Mouse (Mus musculus) embryonic facial prominence, embryonic 10.5 days (tissue): ENCODE measurements at regions not wholly inside any gene's neighbourhood (a gene's known extent, or its start where the extent isn't known, plus 50 kb on each side); places are given as distances from the start of the nearest gene placed in this dataset.

Experiments used
- DNase-seq: peaks from one replicate; pipeline ENCODE4 v3.0.0-alpha.2; 2017; ENCODE audit warnings: low spot score
- H3K27ac ChIP-seq: fragments of 300-500 bp; sonication (generic); replicated peaks from 2 replicates; pipeline ENCODE4 v1.5.1; 2016; ENCODE audit warnings: mild to moderate bottlenecking
- H3K27me3 ChIP-seq: fragments of 300-500 bp; sonication (generic); replicated peaks from 2 replicates; pipeline ENCODE4 v1.6.1; 2016; ENCODE audit warnings: low read depth, mild to moderate bottlenecking; ENCODE audit not compliant: poor library complexity, severe bottlenecking
- H3K36me3 ChIP-seq: fragments of 300-500 bp; sonication (generic); replicated peaks from 2 replicates; pipeline ENCODE4 v1.6.1; 2016; ENCODE audit warnings: mild to moderate bottlenecking, moderate library complexity
- H3K4me1 ChIP-seq: fragments of 300-500 bp; sonication (generic); 2 replicates; pipeline ENCODE4 v1.6.1; 2016
- H3K4me3 ChIP-seq: fragments of 300-500 bp; sonication (generic); 2 replicates; pipeline ENCODE4 v1.5.1; 2016; ENCODE audit warnings: mild to moderate bottlenecking, moderate library complexity
- H3K9me3 ChIP-seq: fragments of 300-500 bp; sonication (generic); 2 replicates; pipeline ENCODE4 v1.6.1; 2016; ENCODE audit warnings: mild to moderate bottlenecking
- WGBS: fragments of 180-500 bp; shearing (Covaris S2); methylation state at CpG from one replicate; pipeline ENCODE4 v1.1.7; 2016; 5-methylcytosine and 5-hydroxymethylcytosine counted together

DNA sequence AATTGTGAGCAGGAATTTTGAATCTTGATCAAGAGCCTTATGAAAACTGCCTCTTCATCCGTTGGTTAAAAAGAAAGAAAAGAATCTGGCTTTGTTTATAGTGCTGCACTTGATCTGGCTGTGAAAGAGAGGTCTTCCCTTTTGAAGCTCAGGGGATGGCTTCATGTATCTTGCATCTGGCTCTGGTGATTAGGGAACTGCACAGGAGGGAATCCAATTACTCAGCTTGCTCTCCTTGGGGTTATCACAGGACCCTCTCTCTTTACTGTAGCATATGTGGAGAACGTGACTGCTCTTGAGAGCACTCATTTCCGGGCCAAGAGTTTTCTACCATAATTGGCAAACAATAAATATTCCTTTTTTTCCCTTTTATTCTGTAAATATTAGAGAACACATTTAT is 116.6 kb upstream of the Robo2 start:
- H3K27me3 ChIP-seq = no peaks in the 10 kb centered on the region
- H3K36me3 ChIP-seq = no peaks in the 10 kb centered on the region
- H3K9me3 ChIP-seq = no peaks in the 10 kb centered on the region
- no peak for DNase-seq
- H3K4me1 ChIP-seq = 0 out of 2 replicates have a peak, but pooled peaks cover 3% of the 10 kb centered on the region
- H3K4me3 ChIP-seq = no peak overlapping the region
- 26% methylated on average over 3 of the region's 3 CpGs for WGBS
- H3K27ac ChIP-seq = no peak overlapping the region

DNA sequence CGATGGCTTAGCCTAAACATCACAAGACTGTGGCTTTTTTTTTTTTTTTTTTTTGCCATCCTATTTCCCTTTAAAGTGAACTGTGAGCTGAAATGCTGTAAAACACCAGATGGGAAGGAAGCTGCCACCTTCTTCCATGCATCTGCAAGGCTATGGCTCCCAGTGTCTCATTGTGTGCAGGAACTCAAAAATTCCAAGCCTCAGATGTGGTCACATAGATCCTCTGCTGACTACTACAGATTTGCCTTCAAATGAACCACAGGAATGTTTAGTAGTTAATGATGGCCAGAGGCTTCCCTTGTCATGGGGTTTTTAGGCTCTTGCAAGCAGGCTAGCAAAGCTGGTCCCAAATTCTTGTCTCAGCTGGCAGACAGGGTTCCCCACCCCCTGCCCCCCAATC is 114.9 kb upstream of the Robo2 start:
- Histone ChIP-seq H3K9me3 (no peaks in the 10 kb centered on the region), H3K36me3 (no peaks in the 10 kb centered on the region), H3K27me3 (no peaks in the 10 kb centered on the region), H3K4me3 (no peak overlapping the region), H3K4me1 (0 out of 2 replicates have a peak, but pooled peaks cover 3% of the 10 kb centered on the region), H3K27ac (no peak overlapping the region)
- 51% methylated on average over 1 of the region's 1 CpGs for WGBS
- peak; percentile 29 for DNase-seq

DNA sequence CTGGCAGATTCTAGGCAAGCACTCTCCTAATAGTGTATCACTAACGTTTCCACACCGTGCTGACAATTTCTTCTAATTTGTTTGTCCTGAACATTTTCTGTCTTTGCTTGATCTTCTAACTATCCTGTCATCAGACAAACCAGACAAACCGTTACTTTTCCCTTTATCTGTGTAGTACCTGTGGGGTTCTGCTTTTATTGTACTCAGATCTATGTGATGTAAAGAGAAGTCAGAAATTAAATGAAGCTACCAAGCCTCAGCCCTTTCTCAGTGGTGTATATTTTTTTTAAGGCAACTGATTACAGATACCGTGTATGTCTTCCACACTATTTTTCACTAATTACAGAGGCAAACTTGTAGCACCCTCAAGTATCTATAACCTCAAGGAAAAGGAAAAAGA is 108.9 kb upstream of the Robo2 start:
- H3K9me3 ChIP-seq = no peaks in the 10 kb centered on the region
- H3K27me3 ChIP-seq = no peaks in the 10 kb centered on the region
- H3K36me3 ChIP-seq = no peaks in the 10 kb centered on the region
- DNase-seq = no peak
- no peaks in the 10 kb centered on the region for H3K4me1 ChIP-seq
- no peak overlapping the region for H3K27ac ChIP-seq
- WGBS = 85% methylated on average over 4 of the region's 4 CpGs
- H3K4me3 ChIP-seq = no peak overlapping the region

- Histone ChIP-seq H3K4me1 (peaks cover 5% of the 10 kb centered on the region), H3K36me3 (no peaks in the 10 kb centered on the region), H3K27me3 (no peaks in the 10 kb centered on the region), H3K27ac (no peak overlapping the region), H3K9me3 (no peaks in the 10 kb centered on the region), H3K4me3 (no peak overlapping the region)
- WGBS = 96% methylated on average over 1 of the region's 1 CpGs
- DNase-seq = no peak
Observed at GRCm38 (mm10) chr16:74517888-74518287, 106.3 kb upstream of the Robo2 start.

DNA sequence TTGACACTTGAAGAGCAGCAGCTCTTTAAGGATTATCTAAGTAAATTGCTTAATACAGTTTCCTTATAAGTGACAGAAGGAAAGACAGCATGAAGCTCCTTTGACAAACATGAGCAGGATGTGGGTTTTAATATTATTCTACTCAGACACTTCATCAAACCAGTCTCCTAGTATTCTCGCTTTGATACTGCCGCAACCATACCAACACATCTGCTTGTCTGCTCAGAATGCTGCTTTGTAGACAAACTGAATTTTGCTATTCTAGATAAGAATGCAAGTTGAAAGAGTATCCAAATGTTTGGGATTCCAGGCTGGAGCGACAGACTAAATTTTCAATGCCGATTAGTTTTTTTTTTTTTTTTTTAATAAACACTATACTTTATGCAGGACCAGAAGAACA is 105.7 kb upstream of the Robo2 start:
- Histone ChIP-seq H3K4me3 (no peak overlapping the region), H3K4me1 (peaks cover 5% of the 10 kb centered on the region), H3K36me3 (no peaks in the 10 kb centered on the region), H3K27ac (no peak overlapping the region), H3K27me3 (no peaks in the 10 kb centered on the region), H3K9me3 (no peaks in the 10 kb centered on the region)
- 89% methylated on average over 4 of the region's 4 CpGs for WGBS
- no peak for DNase-seq

GRCm38 (mm10) chr16:74514481-74514880 is 102.9 kb upstream of the Robo2 start:
- Histone ChIP-seq H3K27ac (no peak overlapping the region), H3K27me3 (no peaks in the 10 kb centered on the region), H3K4me1 (peaks cover 5% of the 10 kb centered on the region), H3K36me3 (no peaks in the 10 kb centered on the region), H3K4me3 (no peak overlapping the region), H3K9me3 (no peaks in the 10 kb centered on the region)
- no peak for DNase-seq
- 46% methylated on average over 4 of the region's 4 CpGs for WGBS

- Histone ChIP-seq H3K4me1 (peaks cover 5% of the 10 kb centered on the region), H3K27me3 (no peaks in the 10 kb centered on the region), H3K4me3 (no peak overlapping the region), H3K27ac (no peak overlapping the region), H3K9me3 (no peaks in the 10 kb centered on the region), H3K36me3 (no peaks in the 10 kb centered on the region)
- DNase-seq = no peak
- WGBS = 95% methylated on average over 1 of the region's 1 CpGs
Observed at GRCm38 (mm10) chr16:74510383-74510782, 98.8 kb upstream of the Robo2 start.

- Histone ChIP-seq H3K27ac (no peak overlapping the region), H3K36me3 (no peaks in the 10 kb centered on the region), H3K4me3 (no peak overlapping the region), H3K9me3 (no peaks in the 10 kb centered on the region), H3K27me3 (no peaks in the 10 kb centered on the region), H3K4me1 (peaks cover 3% of the 10 kb centered on the region)
- 90% methylated on average over 2 of the region's 2 CpGs for WGBS
- no peak for DNase-seq
Observed at GRCm38 (mm10) chr16:74509489-74509888, 97.9 kb upstream of the Robo2 start.

GRCm38 (mm10) chr16:74506719-74507118 is 95.1 kb upstream of the Robo2 start:
- Histone ChIP-seq H3K27ac (no peak overlapping the region), H3K36me3 (no peaks in the 10 kb centered on the region), H3K9me3 (no peaks in the 10 kb centered on the region), H3K4me1 (no peaks in the 10 kb centered on the region), H3K4me3 (no peak overlapping the region), H3K27me3 (no peaks in the 10 kb centered on the region)
- DNase-seq = no peak

DNA sequence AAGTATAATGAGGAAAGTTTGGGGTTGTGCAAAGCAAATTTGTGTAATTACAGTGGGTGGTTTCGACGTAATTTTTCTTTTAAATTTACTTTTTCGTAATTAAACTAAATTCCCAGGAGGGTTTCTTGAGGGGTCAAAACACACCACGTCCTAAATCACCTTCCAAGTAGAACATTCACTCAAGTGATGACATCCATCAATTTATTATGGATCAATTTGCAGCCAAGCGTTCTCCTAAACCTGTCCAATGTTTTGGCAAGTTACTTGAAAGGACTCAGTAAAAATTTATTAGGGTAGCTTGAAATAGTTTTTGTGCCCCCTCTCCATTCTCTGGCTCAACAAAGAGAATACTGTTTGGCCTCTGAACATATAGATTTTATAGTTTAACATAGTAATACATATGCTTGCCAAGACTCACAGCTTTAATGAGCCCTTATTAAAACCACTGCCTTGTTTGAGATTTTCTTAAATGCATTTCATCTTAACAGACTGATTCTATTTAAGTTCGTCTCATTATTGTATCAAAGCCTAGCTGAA is 94.6 kb upstream of the Robo2 start:
- H3K4me3 ChIP-seq = no peak overlapping the region
- H3K27me3 ChIP-seq = no peaks in the 10 kb centered on the region
- no peaks in the 10 kb centered on the region for H3K9me3 ChIP-seq
- H3K27ac ChIP-seq = no peak overlapping the region
- WGBS = 80% methylated on average over 6 of the region's 6 CpGs
- H3K36me3 ChIP-seq = no peaks in the 10 kb centered on the region
- no peak for DNase-seq
- H3K4me1 ChIP-seq = no peaks in the 10 kb centered on the region

- no peak overlapping the region for H3K4me3 ChIP-seq
- no peaks in the 10 kb centered on the region for H3K27me3 ChIP-seq
- H3K9me3 ChIP-seq = no peaks in the 10 kb centered on the region
- no peaks in the 10 kb centered on the region for H3K36me3 ChIP-seq
- DNase-seq = no peak
- 86% methylated on average over 5 of the region's 5 CpGs for WGBS
- H3K27ac ChIP-seq = no peak overlapping the region
- no peaks in the 10 kb centered on the region for H3K4me1 ChIP-seq
Observed at GRCm38 (mm10) chr16:74504426-74504825, 92.8 kb upstream of the Robo2 start.

GRCm38 (mm10) chr16:74500687-74501086 is 89.1 kb upstream of the Robo2 start:
- H3K27me3 ChIP-seq = no peaks in the 10 kb centered on the region

GRCm38 (mm10) chr16:74467745-74468420 is 56.3 kb upstream of the Robo2 start:
- no peak overlapping the region for H3K4me3 ChIP-seq
- no peak overlapping the region for H3K27ac ChIP-seq
- no peaks in the 10 kb centered on the region for H3K36me3 ChIP-seq
- no peak for DNase-seq
- peaks cover 24% of the 10 kb centered on the region for H3K4me1 ChIP-seq
- H3K27me3 ChIP-seq = no peaks in the 10 kb centered on the region
- H3K9me3 ChIP-seq = no peaks in the 10 kb centered on the region
- WGBS = 56% methylated on average over 6 of the region's 6 CpGs

More at GRCm38 (mm10) chr16:74500687-74501086, 89.1 kb upstream of the Robo2 start:
- Histone ChIP-seq H3K4me1 (no peaks in the 10 kb centered on the region), H3K4me3 (no peak overlapping the region), H3K27ac (no peak overlapping the region), H3K9me3 (no peaks in the 10 kb centered on the region), H3K36me3 (no peaks in the 10 kb centered on the region)
- no peak for DNase-seq
- WGBS = 85% methylated on average over 3 of the region's 3 CpGs
